Mouse (Mus musculus): ENCODE results near the gene Fryl. TPM values are rescaled to one million over a fixed set of nuclear protein-coding genes. Genes with fewer than 3 reads are reported as not detected.

Fryl gene
- total RNA-seq, 2 experiments from 2014 or later: 45.9 to 96.9 TPM

- no peak for ATAC-seq (replicated peaks; ENCODE audit: low FRiP score, low TSS enrichment, poor library complexity, severe bottlenecking)
These were observed 261.5 kb downstream of the Fryl start for GRCm38 (mm10) chr5:72994928-72995327.

- no peak for ATAC-seq (replicated peaks; ENCODE audit: low FRiP score, low TSS enrichment, poor library complexity, severe bottlenecking)
These were observed 262.0 kb downstream of the Fryl start for GRCm38 (mm10) chr5:72994424-72994823.

DNA sequence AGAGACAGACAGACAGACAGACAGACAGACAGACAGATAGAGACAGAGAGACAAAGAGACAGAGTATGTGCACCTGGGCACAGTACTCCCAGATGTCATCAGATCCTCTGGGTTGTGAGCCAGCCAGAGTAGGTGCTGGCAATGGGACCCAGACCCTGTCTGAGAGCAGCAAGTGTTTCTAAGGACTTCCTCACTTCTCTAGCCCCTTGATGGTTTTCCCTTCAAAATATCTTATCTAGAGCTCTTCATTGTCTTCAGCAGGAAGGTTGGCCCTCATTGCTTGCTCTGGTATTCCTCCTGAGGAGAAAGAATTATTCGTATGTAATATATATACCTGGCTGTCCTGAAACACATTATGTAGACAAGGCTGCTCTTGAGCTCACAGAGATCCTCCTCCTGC is 263.9 kb downstream of the Fryl start:
- no peak for ATAC-seq (replicated peaks; ENCODE audit: low FRiP score, low TSS enrichment, poor library complexity, severe bottlenecking)

- no peak for ATAC-seq (replicated peaks; ENCODE audit: low FRiP score, low TSS enrichment, poor library complexity, severe bottlenecking)
These were observed 266.7 kb downstream of the Fryl start for GRCm38 (mm10) chr5:72989756-72990155.

DNA sequence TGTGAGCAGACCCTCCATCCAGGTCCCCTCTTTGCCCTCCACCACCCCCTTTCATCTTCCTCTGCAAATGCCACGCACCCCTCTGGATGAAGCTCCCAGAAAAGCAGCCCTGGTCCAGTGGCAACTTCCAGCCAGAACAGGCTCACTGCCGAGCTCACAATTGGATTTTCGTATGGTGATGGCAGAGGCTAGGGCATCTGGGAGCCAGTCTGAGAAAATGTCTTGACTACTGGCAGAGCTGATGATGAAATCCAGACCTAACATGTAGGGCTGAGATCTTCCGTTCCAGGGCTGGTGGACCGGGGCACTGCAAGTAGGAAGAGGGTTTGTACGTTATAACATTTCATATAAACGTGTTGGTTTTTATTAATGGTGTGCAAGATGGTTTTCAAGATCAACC is 268.6 kb downstream of the Fryl start:
- no peak for ATAC-seq (replicated peaks; ENCODE audit: low FRiP score, low TSS enrichment, poor library complexity, severe bottlenecking)

- ATAC-seq (replicated peaks; ENCODE audit: low FRiP score, low TSS enrichment, poor library complexity, severe bottlenecking): peak; percentile 74
These were observed 272.3 kb downstream of the Fryl start for GRCm38 (mm10) chr5:72984091-72984490.

DNA sequence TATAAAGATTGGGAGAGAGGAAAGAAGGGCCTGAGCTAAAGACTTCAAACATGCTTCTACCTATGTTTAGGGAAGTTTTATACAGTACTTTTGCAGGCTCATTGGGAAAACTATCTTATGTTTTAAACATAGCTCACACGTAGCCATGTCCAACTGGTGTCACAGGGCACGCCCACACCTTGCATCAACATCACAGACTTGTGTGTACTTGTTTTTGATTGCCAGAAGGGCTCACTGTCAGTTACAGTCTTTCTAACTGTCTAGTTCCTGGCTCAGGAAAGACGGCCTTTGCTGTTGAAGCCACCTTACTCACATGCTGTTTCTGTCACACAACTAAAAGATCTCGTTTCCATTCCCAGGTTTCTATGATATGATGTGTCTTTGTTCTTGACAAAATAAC is 279.9 kb downstream of the Fryl start:
- ATAC-seq (replicated peaks; ENCODE audit: low FRiP score, low TSS enrichment, poor library complexity, severe bottlenecking): no peak

GRCm38 (mm10) chr5:72975996-72976395 is 280.4 kb downstream of the Fryl start:
- ATAC-seq (replicated peaks; ENCODE audit: low FRiP score, low TSS enrichment, poor library complexity, severe bottlenecking): no peak

GRCm38 (mm10) chr5:72974602-72975001 is 281.8 kb downstream of the Fryl start, which contains the start of gene Gm10135:
Gm10135 (minus strand) TSS chr5:72974702.
- ATAC-seq (replicated peaks; ENCODE audit: low FRiP score, low TSS enrichment, poor library complexity, severe bottlenecking): no peak

DNA sequence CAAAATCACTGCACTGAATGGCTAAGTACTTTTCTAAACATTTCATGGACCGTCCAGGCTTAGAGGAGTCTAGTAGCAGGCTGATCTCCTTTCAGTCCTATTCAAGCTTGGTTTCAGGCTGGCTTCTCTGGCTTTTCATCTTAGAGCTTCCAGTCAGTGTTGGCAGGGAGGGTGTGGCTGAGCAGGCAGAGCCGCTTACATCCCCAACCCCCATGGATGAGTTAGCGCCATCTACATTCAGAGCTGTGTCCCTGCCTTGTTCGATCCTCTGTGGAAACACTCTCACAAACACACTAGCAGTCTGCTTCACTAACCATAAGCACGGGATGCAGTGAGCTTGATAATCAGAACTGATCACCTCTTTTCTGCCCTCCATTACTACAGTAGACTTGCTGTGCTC is 283.5 kb downstream of the Fryl start:
- ATAC-seq (replicated peaks; ENCODE audit: low FRiP score, low TSS enrichment, poor library complexity, severe bottlenecking): no peak

- ATAC-seq (replicated peaks; ENCODE audit: low FRiP score, low TSS enrichment, poor library complexity, severe bottlenecking): no peak
These were observed 284.0 kb downstream of the Fryl start for GRCm38 (mm10) chr5:72972435-72972834.

Other genes with a start within 250 kb of the Fryl start
- gene Slc10a4, start 249.7 kb downstream of the Fryl start, total RNA-seq (2014; fragmentation: Nextera tagmentation): not detected in 2 replicates
- not detected in 2 replicates for gene Slc10a4, start 249.7 kb downstream of the Fryl start, total RNA-seq (2017)
- 223 and 270 TPM in 2 replicates for gene Ociad1, start 36.2 kb upstream of the Fryl start, total RNA-seq (2014; fragmentation: Nextera tagmentation)
- 192 and 410 TPM in 2 replicates for gene Ociad1, start 36.2 kb upstream of the Fryl start, total RNA-seq (2017)
- gene Ociad2, start 84.4 kb upstream of the Fryl start, total RNA-seq (2014; fragmentation: Nextera tagmentation): 2.5 and 14.8 TPM in 2 replicates
- 4.7 and 8.1 TPM in 2 replicates for gene Ociad2, start 84.4 kb upstream of the Fryl start, total RNA-seq (2017)
- not detected in 2 replicates for gene Cwh43, start 149.5 kb upstream of the Fryl start, total RNA-seq (2014; fragmentation: Nextera tagmentation)
- gene Cwh43, start 149.5 kb upstream of the Fryl start, total RNA-seq (2017): not detected in 2 replicates
- 8.2 and 9.3 TPM in 2 replicates for gene Dcun1d4, start 224.4 kb upstream of the Fryl start, total RNA-seq (2014; fragmentation: Nextera tagmentation)
- 6.2 and 13.4 TPM in 2 replicates for gene Dcun1d4, start 224.4 kb upstream of the Fryl start, total RNA-seq (2017)

Measured in megakaryocyte-erythroid progenitor cell, adult 5-6 weeks (primary cell).